Mouse (Mus musculus) forebrain, postnatal 0 days (tissue): Measurements from ENCODE around the gene Slc35e3. TPM values are rescaled to one million over a fixed set of nuclear protein-coding genes. Genes with fewer than 3 reads are reported as not detected.

Source experiments
- ATAC-seq: fragments of 200-750 bp; cut with Nextera tagmentation; 2 replicates; pipeline ENCODE4 v1.8.0; 2017; ENCODE audit warnings: mild to moderate bottlenecking, moderate library complexity
- DNase-seq: peaks from one replicate; pipeline ENCODE4 v3.0.0-alpha.2; 2015
- H3K27ac ChIP-seq: fragments of 300-500 bp; sonication (generic); 2 replicates; pipeline ENCODE4 v1.5.1; 2014; ENCODE audit warnings: low read depth, mild to moderate bottlenecking, antibody characterized with exemption, low read length, moderate library complexity, mixed read lengths
- H3K27me3 ChIP-seq: fragments of 300-500 bp; sonication (generic); 2 replicates; pipeline ENCODE4 v1.6.1; 2014; ENCODE audit warnings: mild to moderate bottlenecking, low read length, mixed read lengths; ENCODE audit not compliant: insufficient read depth
- H3K36me3 ChIP-seq: fragments of 300-500 bp; sonication (generic); 2 replicates; pipeline ENCODE4 v1.6.1; 2014; ENCODE audit warnings: mild to moderate bottlenecking, moderate library complexity; ENCODE audit not compliant: insufficient read depth
- H3K4me1 ChIP-seq: fragments of 300-500 bp; sonication (generic); 2 replicates; pipeline ENCODE4 v1.6.1; 2014; ENCODE audit warnings: antibody characterized with exemption; ENCODE audit not compliant: insufficient read depth
- H3K4me2 ChIP-seq: fragments of 300-500 bp; sonication (generic); 2 replicates; pipeline ENCODE4 v1.6.1; 2014; ENCODE audit warnings: low read depth, mild to moderate bottlenecking, moderate library complexity
- H3K4me3 ChIP-seq: fragments of 300-500 bp; sonication (generic); 2 replicates; pipeline ENCODE4 v1.5.1; 2014; ENCODE audit warnings: low read depth, low read length, mixed read lengths
- H3K9ac ChIP-seq: fragments of 300-500 bp; sonication (generic); 2 replicates; pipeline ENCODE4 v1.6.1; 2014; ENCODE audit warnings: mild to moderate bottlenecking
- H3K9me3 ChIP-seq: fragments of 300-500 bp; sonication (generic); 2 replicates; pipeline ENCODE4 v1.6.1; 2016; ENCODE audit warnings: low read length
- CTCF ChIP-seq: sonication (generic); IDR thresholded peaks from 2 replicates; pipeline ENCODE4 v1.5.1; 2016; ENCODE audit warnings: antibody characterized with exemption, control low read depth, low read depth
- WGBS: fragments of 180-500 bp; shearing (Covaris S2); extraction: QIAGEN DNeasy Blood & Tissue Kit; methylation state at CpG from one replicate; pipeline ENCODE4 v1.1.7; 2014; 5-methylcytosine and 5-hydroxymethylcytosine counted together
- polyA plus RNA-seq: library from polyadenylated mRNA; unstranded; fragments of >200 nt; fragmentation: Nextera tagmentation; extraction: Ambion mirVana; gene quantifications from 2 replicates; pipeline ENCODE4 v1.2.1, GENCODE M21; 2015
- total RNA-seq: library from RNA; depleted of rRNA; stranded (reverse); fragments of >200 nt; gene quantifications from 2 replicates; pipeline ENCODE4 v1.2.3, GENCODE M21; 2014

Slc35e3 gene
- total and polyA plus RNA-seq, 2 experiments from 2014 or later = 22.9 to 28.3 TPM

DNA sequence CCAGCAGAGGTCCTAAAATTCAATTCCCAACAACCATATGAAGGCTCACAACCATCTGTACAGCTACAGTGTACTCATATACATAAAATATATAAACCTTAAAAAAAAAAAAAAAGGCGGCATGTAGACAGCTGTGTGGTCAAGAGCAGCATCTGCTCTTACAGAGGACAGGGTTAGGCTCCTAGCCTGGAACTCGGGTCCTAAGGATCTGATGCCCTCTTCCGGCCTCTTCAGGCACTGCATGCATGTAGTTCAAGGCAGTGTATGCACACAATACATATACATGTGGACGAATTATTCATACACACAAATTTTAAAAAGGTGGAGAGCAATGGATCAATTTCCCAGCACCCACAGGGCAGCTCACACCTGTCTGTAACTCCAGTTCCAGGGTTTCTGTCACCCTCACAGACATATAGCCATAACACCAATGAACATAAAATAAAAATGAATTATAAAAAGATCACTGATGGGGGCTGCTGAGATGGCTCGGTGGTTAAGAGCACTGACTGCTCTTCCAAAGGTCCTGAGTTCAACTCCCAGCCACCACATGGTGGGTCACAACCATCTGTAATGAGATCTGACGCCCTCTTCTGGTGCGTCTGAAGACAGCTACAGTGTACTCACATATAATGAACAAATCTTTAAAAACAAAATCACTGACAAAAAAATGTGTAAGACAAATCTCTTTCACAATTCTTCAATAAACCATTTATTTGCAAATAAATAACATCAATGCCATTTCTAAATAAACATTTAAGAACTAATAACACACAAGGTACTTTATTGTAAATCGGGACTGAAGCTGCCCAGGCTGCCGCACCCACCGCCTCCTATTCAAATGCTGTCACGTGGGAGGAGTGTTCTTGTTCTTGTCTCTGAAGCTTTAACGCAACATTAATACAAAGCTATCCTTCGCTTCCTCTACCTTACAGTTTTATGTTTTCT is 57.7 kb downstream of the Slc35e3 start:
- 85% methylated on average over 13 of the region's 13 CpGs for WGBS
- Histone ChIP-seq H3K4me3 (no peak overlapping the region), H3K9me3 (no peaks in the 10 kb centered on the region), H3K9ac (no peak overlapping the region), H3K36me3 (peaks cover 39% of the 10 kb centered on the region), H3K4me2 (no peak overlapping the region), H3K27me3 (no peaks in the 10 kb centered on the region), H3K27ac (no peak overlapping the region), H3K4me1 (no peaks in the 10 kb centered on the region)
- DNase-seq = no peak
- peak; percentile 76 for ATAC-seq
- peak; percentile 45 for TF ChIP-seq CTCF

DNA sequence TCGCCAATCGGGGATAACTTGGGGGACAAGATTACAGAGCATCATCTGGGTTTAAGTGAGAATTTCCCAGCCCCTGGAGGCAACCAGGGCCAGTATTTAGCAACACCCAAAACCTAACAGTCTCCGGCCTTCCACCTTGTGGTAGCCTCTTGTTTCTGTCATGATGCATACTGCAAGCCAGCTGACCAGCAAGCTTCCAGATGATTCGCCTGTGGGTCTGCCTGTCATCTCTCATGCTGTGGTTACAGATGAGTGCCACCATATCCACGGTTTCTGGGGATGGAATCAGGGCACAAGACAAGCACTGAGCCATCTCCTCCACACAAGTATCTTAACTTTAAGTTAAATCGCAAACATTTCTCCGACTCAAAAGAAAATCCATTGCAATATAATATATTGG is 58.6 kb downstream of the Slc35e3 start:
- 90% methylated on average over 7 of the region's 7 CpGs for WGBS
- Histone ChIP-seq H3K9ac (no peak overlapping the region), H3K4me2 (no peak overlapping the region), H3K4me1 (no peaks in the 10 kb centered on the region), H3K27me3 (no peaks in the 10 kb centered on the region), H3K27ac (no peak overlapping the region), H3K36me3 (peaks cover 34% of the 10 kb centered on the region), H3K4me3 (no peak overlapping the region), H3K9me3 (no peaks in the 10 kb centered on the region)
- DNase-seq (no peak), ATAC-seq (no peak)
- TF ChIP-seq CTCF = no peak

DNA sequence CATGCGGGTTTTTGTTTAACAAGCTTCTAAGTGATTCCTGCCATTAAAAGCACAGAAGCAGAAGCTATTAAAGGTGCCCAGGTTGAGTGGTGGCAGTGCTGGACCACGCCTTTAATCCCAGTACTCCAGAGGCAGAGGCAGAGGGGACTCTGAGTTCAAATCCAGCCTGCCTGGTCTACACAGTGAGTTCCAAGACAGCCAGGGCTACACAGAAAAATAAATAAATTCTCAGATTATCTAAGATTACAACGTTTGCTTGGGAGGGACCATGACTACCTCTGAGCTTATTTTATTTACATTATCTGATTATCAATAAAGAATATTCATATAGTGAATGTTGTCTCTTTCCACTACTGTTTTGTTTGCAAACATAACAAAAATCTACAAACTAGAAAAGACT is 59.1 kb downstream of the Slc35e3 start:
- Histone ChIP-seq H3K36me3 (peaks cover 29% of the 10 kb centered on the region), H3K4me3 (no peak overlapping the region), H3K4me2 (no peak overlapping the region), H3K9ac (no peak overlapping the region), H3K27me3 (no peaks in the 10 kb centered on the region), H3K9me3 (no peaks in the 10 kb centered on the region), H3K27ac (no peak overlapping the region), H3K4me1 (no peaks in the 10 kb centered on the region)
- no peak for DNase-seq
- no peak for TF ChIP-seq CTCF
- 86% methylated on average over 3 of the region's 3 CpGs for WGBS
- no peak for ATAC-seq

- no peak overlapping the region for H3K27ac ChIP-seq
- ATAC-seq (no peak), DNase-seq (no peak)
- H3K9ac ChIP-seq = no peak overlapping the region
- no peaks in the 10 kb centered on the region for H3K4me1 ChIP-seq
- TF ChIP-seq CTCF = no peak
- WGBS = 92% methylated on average over 13 of the region's 13 CpGs
- peaks cover 21% of the 10 kb centered on the region for H3K36me3 ChIP-seq
- H3K4me2 ChIP-seq = no peak overlapping the region
- no peak overlapping the region for H3K4me3 ChIP-seq
- H3K27me3 ChIP-seq = no peaks in the 10 kb centered on the region
- no peaks in the 10 kb centered on the region for H3K9me3 ChIP-seq
Observed at GRCm38 (mm10) chr10:117685849-117686591, 60.1 kb downstream of the Slc35e3 start.

- H3K4me2 ChIP-seq = no peak overlapping the region
- H3K27ac ChIP-seq = no peak overlapping the region
- WGBS = 93% methylated on average over 15 of the region's 15 CpGs
- no peak overlapping the region for H3K4me3 ChIP-seq
- H3K9me3 ChIP-seq = no peaks in the 10 kb centered on the region
- H3K36me3 ChIP-seq = peaks cover 15% of the 10 kb centered on the region
- no peak for TF ChIP-seq CTCF
- no peak for DNase-seq
- no peaks in the 10 kb centered on the region for H3K4me1 ChIP-seq
- H3K27me3 ChIP-seq = no peaks in the 10 kb centered on the region
- H3K9ac ChIP-seq = no peak overlapping the region
- ATAC-seq = no peak
Observed at GRCm38 (mm10) chr10:117685171-117685848, 60.9 kb downstream of the Slc35e3 start.

GRCm38 (mm10) chr10:117684298-117685170 is 61.6 kb downstream of the Slc35e3 start:
- no peaks in the 10 kb centered on the region for H3K4me1 ChIP-seq
- no peak for TF ChIP-seq CTCF
- ATAC-seq (no peak), DNase-seq (no peak)
- WGBS = 88% methylated on average over 19 of the region's 19 CpGs
- H3K9me3 ChIP-seq = no peaks in the 10 kb centered on the region
- H3K4me2 ChIP-seq = no peak overlapping the region
- no peak overlapping the region for H3K9ac ChIP-seq
- no peak overlapping the region for H3K27ac ChIP-seq
- H3K36me3 ChIP-seq = peaks cover 11% of the 10 kb centered on the region
- H3K27me3 ChIP-seq = no peaks in the 10 kb centered on the region
- no peak overlapping the region for H3K4me3 ChIP-seq
